Comparison of ENCODE assay signal across 8 mouse cellular contexts in genomic region chr7:128612521-128613181, GRCm38 (mm10). TPM values are rescaled to one million over a fixed set of nuclear protein-coding genes. Genes with fewer than 3 reads are reported as not detected.
A peak's percentile ranks its signal among the peaks of the same experiment; 100 is the strongest.
DNase-seq lines count a peak whose midpoint lies in the region; ATAC-seq and TF ChIP-seq lines count a peak whose summit lies in the region.

No protein-coding gene starts in this region.

- DNase-seq in layer of hippocampus, adult 2 months (ENCODE audit: low spot score in 2 of 2): no peak
- DNase-seq in layer of hippocampus, postnatal 25 days (ENCODE audit: extremely low spot score in 1 of 2, low spot score in 1 of 2): no peak
- DNase-seq in kidney, postnatal 10 days: peak; percentile 39
- no peak for DNase-seq in left cerebral cortex, postnatal 14 days (ENCODE audit: low spot score in 2 of 2)
- DNase-seq in layer of hippocampus, adult 9-11 months: no peak
- no peak for DNase-seq in frontal cortex, adult 2 months (ENCODE audit: extremely low spot score in 1 of 2, low spot score in 1 of 2)

- peak overlapping the region; percentile 70 for H3K4me3 ChIP-seq in layer of hippocampus, adult 2 months
- H3K4me3 ChIP-seq in forebrain, embryonic 12.5 days (replicated peaks): peak overlapping the region; percentile 77
- H3K4me3 ChIP-seq in neural tube, embryonic 12.5 days: no peak overlapping the region

- no peaks in the 10 kb centered on the region for H3K9me3 ChIP-seq in forebrain, embryonic 12.5 days
- no peaks in the 10 kb centered on the region for H3K9me3 ChIP-seq in neural tube, embryonic 12.5 days

- peaks cover 18% of the 10 kb centered on the region for H3K4me1 ChIP-seq in forebrain, embryonic 12.5 days
- peaks cover 9% of the 10 kb centered on the region for H3K4me1 ChIP-seq in neural tube, embryonic 12.5 days

- intact Hi-C loops in left cerebral cortex, postnatal 14 days (cut with DNase I): no loop called here

- no peak for ATAC-seq in forebrain, embryonic 12.5 days (ENCODE audit: low FRiP score)
- no peak for ATAC-seq in neural tube, embryonic 12.5 days (ENCODE audit: low FRiP score, low read depth)

- no peaks in the 10 kb centered on the region for H3K36me3 ChIP-seq in forebrain, embryonic 12.5 days (replicated peaks)
- H3K36me3 ChIP-seq in neural tube, embryonic 12.5 days: no peaks in the 10 kb centered on the region

- TF ChIP-seq CTCF in layer of hippocampus, adult 2 months (conservative IDR thresholded peaks at IDR 0.05): no peak

- WGBS in forebrain, embryonic 12.5 days: 83% methylated on average over 12 of the region's 12 CpGs
- WGBS in neural tube, embryonic 12.5 days: 79% methylated on average over 12 of the region's 12 CpGs

- H3K27me3 ChIP-seq in forebrain, embryonic 12.5 days: peaks cover 6% of the 10 kb centered on the region; the same call in 1 of the 2 replicates
- H3K27me3 ChIP-seq in neural tube, embryonic 12.5 days (replicated peaks): no peaks in the 10 kb centered on the region

- H3K27ac ChIP-seq in layer of hippocampus, adult 2 months: peak overlapping the region; percentile 95; the same call in 1 of the 2 replicates
- H3K27ac ChIP-seq in forebrain, embryonic 12.5 days: no peak overlapping the region
- H3K27ac ChIP-seq in neural tube, embryonic 12.5 days: no peak overlapping the region

- peak overlapping the region; percentile 95 for H3K4me2 ChIP-seq in forebrain, embryonic 12.5 days
- H3K4me2 ChIP-seq in neural tube, embryonic 12.5 days (replicated peaks): peak overlapping the region; percentile 93

- no peak overlapping the region for H3K9ac ChIP-seq in forebrain, embryonic 12.5 days
- no peak overlapping the region for H3K9ac ChIP-seq in neural tube, embryonic 12.5 days

RNA-seq across cellular contexts. Expression of gene Inpp5f, which starts 1.5 kb away (rescaled TPM):
- total RNA-seq in layer of hippocampus, adult 2 months (2021): 100 to 1,000 TPM; 108 to 111 TPM
- total RNA-seq in layer of hippocampus, postnatal 25 days (2021): 100 to 1,000 TPM; 125 to 129 TPM
- 136 and 160 TPM in 2 replicates for polyA plus RNA-seq in forebrain, embryonic 12.5 days (2016; fragmentation: Nextera tagmentation; extraction: Ambion mirVana)
- polyA plus RNA-seq in neural tube, embryonic 12.5 days (2016; fragmentation: Nextera tagmentation; extraction: Ambion mirVana): 140 and 170 TPM in 2 replicates
- total RNA-seq in left cerebral cortex, postnatal 14 days (2021): 100 to 1,000 TPM; 143 to 171 TPM
- 61.2 and 65.0 TPM in 2 replicates for polyA plus RNA-seq in frontal cortex, adult 2 months (2012; rRNA removed)
